Comparison of ENCODE assay signal across 8 mouse cellular contexts in genomic region chr17:26138239-26138836, GRCm38 (mm10). TPM values are rescaled to one million over a fixed set of nuclear protein-coding genes. Genes with fewer than 3 reads are reported as not detected.
DNase-seq lines count a peak whose midpoint lies in the region; ATAC-seq lines count a peak whose summit lies in the region.

TSS of gene Axin1 (plus strand) at chr17:26138688.

- H3K36me3 ChIP-seq in hindbrain, embryonic 11.5 days (ENCODE audit: control insufficient read depth, insufficient read depth, low read length) = peaks cover 3% of the 10 kb centered on the region; the same call in 1 of the 2 replicates

- H3K9ac ChIP-seq in hindbrain, embryonic 11.5 days (ENCODE audit: low read depth, low read length) = peak within 1 kb of the TSS; percentile 99

- ATAC-seq in hindbrain, embryonic 11.5 days (ENCODE audit: low FRiP score) = peak; percentile 97

- under 1% methylated on average over 41 of the region's 42 CpGs for WGBS in hindbrain, embryonic 11.5 days

- H3K4me3 ChIP-seq in hindbrain, embryonic 11.5 days (ENCODE audit: low read depth, low read length) = peak within 1 kb of the TSS; percentile 92

- no peaks in the 10 kb centered on the region for H3K27me3 ChIP-seq in hindbrain, embryonic 11.5 days (ENCODE audit: control insufficient read depth, insufficient read depth, low read length)

- peak within 1 kb of the TSS; percentile 91 for H3K27ac ChIP-seq in hindbrain, embryonic 11.5 days (ENCODE audit: low read depth, low read length)

- H3K9me3 ChIP-seq in hindbrain, embryonic 11.5 days (ENCODE audit: control insufficient read depth, low read length) = no peaks in the 10 kb centered on the region

- peaks cover 3% of the 10 kb centered on the region; the same call in 1 of the 2 replicates for H3K4me1 ChIP-seq in hindbrain, embryonic 11.5 days (replicated peaks; ENCODE audit: control insufficient read depth, insufficient read depth, low read length)

- peak; percentile 99 for DNase-seq in Muller cell, postnatal 12 days (ENCODE audit: inconsistent ontology term)
- DNase-seq in cerebellum, adult 9-11 months = peak; percentile 98
- DNase-seq in frontal cortex, adult 2 months (ENCODE audit: extremely low spot score in 1 of 2, low spot score in 1 of 2) = peak; percentile 93
- DNase-seq in hindbrain, embryonic 11.5 days (ENCODE audit: low spot score) = peak; percentile 99
- peak; percentile 87 to 92 for DNase-seq in layer of hippocampus, postnatal 10 days (ENCODE audit: low spot score in 2 of 2)
- peak; percentile 97 for DNase-seq in lung, postnatal 10 days
- peak; percentile 95 for DNase-seq in ovary, postnatal 36 days (ENCODE audit: low spot score)
- peak; percentile 96 for DNase-seq in thymus, postnatal 25 days

- H3K4me2 ChIP-seq in hindbrain, embryonic 11.5 days (replicated peaks; ENCODE audit: low read depth, low read length) = peak within 1 kb of the TSS; percentile 87

RNA-seq across cellular contexts. Expression of gene Axin1, which starts in this region (rescaled TPM):
- 16.9 and 20.5 TPM in 2 replicates for polyA plus RNA-seq in frontal cortex, adult 2 months (2012; rRNA removed)
- polyA plus RNA-seq in hindbrain, embryonic 11.5 days (2014; fragmentation: Nextera tagmentation; extraction: Ambion mirVana) = 8.6 and 12.4 TPM in 2 replicates
- total RNA-seq in layer of hippocampus, postnatal 10 days (2021) = 10 to 100 TPM; 23.7 to 25.1 TPM

Comparison
In these comparisons a context has a peak if more than half of its experiments do, and no peak if none do; other contexts are left out.
1. Peak in every context shown above with its lines: DNase-seq, ATAC-seq, H3K4me3 ChIP-seq and H3K27ac ChIP-seq.